9 mouse cellular contexts compared by ENCODE assay signal in genomic region chr9:67049836-67050235, GRCm38 (mm10). TPM values are rescaled to one million over a fixed set of nuclear protein-coding genes. Genes with fewer than 3 reads are reported as not detected.
A peak's percentile ranks its signal among the peaks of the same experiment; 100 is the strongest.
DNase-seq lines count a peak whose midpoint lies in the region; ATAC-seq and TF ChIP-seq lines count a peak whose summit lies in the region.
"Had no signal": no experiment of that assay in that cellular context is flagged by ENCODE, and none has a peak within 500 bp of the region (broad histone marks: within the 10 kb centered on the region; RNA-seq: fewer than 3 reads in every experiment).

No protein-coding gene starts in this region.

- no peaks in the 10 kb centered on the region for H3K4me1 ChIP-seq in heart, postnatal 0 days (ENCODE audit: control insufficient read depth, insufficient read depth)
- H3K4me1 ChIP-seq in embryonic facial prominence, embryonic 11.5 days (ENCODE audit: control insufficient read depth, insufficient read depth, low read length): peaks cover 3% of the 10 kb centered on the region; the same call in 1 of the 2 replicates
- H3K4me1 ChIP-seq in intestine, embryonic 16.5 days (ENCODE audit: control insufficient read depth, insufficient read depth, low read length): peaks cover 22% of the 10 kb centered on the region
- H3K4me1 ChIP-seq in neural tube, embryonic 13.5 days (replicated peaks): peaks cover 32% of the 10 kb centered on the region

- H3K27me3 ChIP-seq in heart, postnatal 0 days (ENCODE audit: control insufficient read depth, insufficient read depth, low read length): no peaks in the 10 kb centered on the region
- H3K27me3 ChIP-seq in embryonic facial prominence, embryonic 11.5 days (ENCODE audit: control insufficient read depth, insufficient read depth, low read length): no peaks in the 10 kb centered on the region
- H3K27me3 ChIP-seq in intestine, embryonic 16.5 days (replicated peaks; ENCODE audit: control insufficient read depth, insufficient read depth, low read length): no peaks in the 10 kb centered on the region
- H3K27me3 ChIP-seq in neural tube, embryonic 13.5 days: peaks cover 68% of the 10 kb centered on the region
- H3K27me3 ChIP-seq: Patski had no signal

- 12% methylated on average over 7 of the region's 7 CpGs for WGBS in heart, postnatal 0 days
- WGBS in embryonic facial prominence, embryonic 11.5 days: 11% methylated on average over 7 of the region's 7 CpGs
- 23% methylated on average over 7 of the region's 7 CpGs for WGBS in intestine, embryonic 16.5 days
- 12% methylated on average over 7 of the region's 7 CpGs for WGBS in neural tube, embryonic 13.5 days

- intact Hi-C loops in gastrocnemius, postnatal 14 days (cut with DNase I; ENCODE audit: low total_unique reads): loop anchor here (10.0 kb wide), 1 partner anchor 95 kb away; no protein-coding TSS in a partner anchor

- peak overlapping the region; percentile 66 for H3K9ac ChIP-seq in heart, postnatal 0 days (replicated peaks; ENCODE audit: low read depth, low read length)
- no peak overlapping the region; the same call in 1 of the 2 replicates for H3K9ac ChIP-seq in embryonic facial prominence, embryonic 11.5 days (replicated peaks; ENCODE audit: low read length)
- H3K9ac ChIP-seq in intestine, embryonic 16.5 days (ENCODE audit: low read depth, low read length): peak overlapping the region; percentile 90
- H3K9ac ChIP-seq in neural tube, embryonic 13.5 days: peak overlapping the region; percentile 74

- TF ChIP-seq EP300 in heart, postnatal 0 days (IDR thresholded peaks at IDR 0.05; ENCODE audit: low read depth): no peak

- TF ChIP-seq CTCF in heart, postnatal 0 days (IDR thresholded peaks at IDR 0.05; ENCODE audit: low read depth): no peak

- H3K27ac ChIP-seq in heart, postnatal 0 days (ENCODE audit: low read depth): peak overlapping the region; percentile 97
- H3K27ac ChIP-seq in embryonic facial prominence, embryonic 11.5 days (replicated peaks; ENCODE audit: low read depth, low read length): no peak overlapping the region
- H3K27ac ChIP-seq in intestine, embryonic 16.5 days (ENCODE audit: low read length): peak overlapping the region; percentile 95
- peak overlapping the region; percentile 23; the same call in 1 of the 2 replicates for H3K27ac ChIP-seq in neural tube, embryonic 13.5 days (replicated peaks)

- no peaks in the 10 kb centered on the region for H3K9me3 ChIP-seq in heart, postnatal 0 days (replicated peaks; ENCODE audit: control insufficient read depth, low read length)
- no peaks in the 10 kb centered on the region for H3K9me3 ChIP-seq in embryonic facial prominence, embryonic 11.5 days (replicated peaks; ENCODE audit: control insufficient read depth, low read length)
- no peaks in the 10 kb centered on the region for H3K9me3 ChIP-seq in intestine, embryonic 16.5 days (ENCODE audit: control insufficient read depth, low read length)
- no peaks in the 10 kb centered on the region for H3K9me3 ChIP-seq in neural tube, embryonic 13.5 days

- peak overlapping the region; percentile 77 for H3K4me2 ChIP-seq in heart, postnatal 0 days (ENCODE audit: low read depth, low read length)
- peak overlapping the region; percentile 92 for H3K4me2 ChIP-seq in embryonic facial prominence, embryonic 11.5 days (ENCODE audit: low read depth, low read length)
- H3K4me2 ChIP-seq in intestine, embryonic 16.5 days (ENCODE audit: low read depth, low read length): peak overlapping the region; percentile 88
- H3K4me2 ChIP-seq in neural tube, embryonic 13.5 days: peak overlapping the region; percentile 86

- H3K4me3 ChIP-seq in heart, postnatal 0 days (ENCODE audit: low read depth, low read length): peak overlapping the region; percentile 80
- H3K4me3 ChIP-seq in embryonic facial prominence, embryonic 11.5 days (ENCODE audit: low read depth, low read length): peak overlapping the region; percentile 71
- peak overlapping the region; percentile 90 for H3K4me3 ChIP-seq in intestine, embryonic 16.5 days (ENCODE audit: low read length)
- peak overlapping the region; percentile 50 for H3K4me3 ChIP-seq in neural tube, embryonic 13.5 days

- DNase-seq in heart, postnatal 0 days (ENCODE audit: low spot score): no peak
- DNase-seq in heart, adult 8-10 months (ENCODE audit: low spot score): no peak
- DNase-seq in embryonic facial prominence, embryonic 11.5 days (ENCODE audit: low spot score): no peak
- DNase-seq in T-cell, adult 2 months (ENCODE audit: low spot score): no peak
- no peak for DNase-seq in gastrocnemius, postnatal 14 days
- DNase-seq in adrenal gland, postnatal 36 days: no peak

- ATAC-seq in heart, postnatal 0 days (ENCODE audit: insufficient read depth, low read depth): no peak
- no peak for ATAC-seq in embryonic facial prominence, embryonic 11.5 days (replicated peaks; ENCODE audit: insufficient number of reproducible peaks, low FRiP score, low TSS enrichment, low read depth)
- peak; percentile 32 for ATAC-seq in intestine, embryonic 16.5 days
- ATAC-seq in neural tube, embryonic 13.5 days (ENCODE audit: low read depth): no peak

- peaks cover 11% of the 10 kb centered on the region; the same call in 1 of the 2 replicates for H3K36me3 ChIP-seq in heart, postnatal 0 days (replicated peaks; ENCODE audit: control insufficient read depth, insufficient read depth, low read length)
- no peaks in the 10 kb centered on the region for H3K36me3 ChIP-seq in embryonic facial prominence, embryonic 11.5 days (replicated peaks; ENCODE audit: control insufficient read depth, insufficient read depth, low read depth, low read length)
- no peaks in the 10 kb centered on the region for H3K36me3 ChIP-seq in intestine, embryonic 16.5 days (ENCODE audit: control insufficient read depth, insufficient read depth, low read length)
- no peaks in the 10 kb centered on the region for H3K36me3 ChIP-seq in neural tube, embryonic 13.5 days

RNA-seq across cellular contexts. Expression of gene Tpm1, which starts 0.6 kb away (rescaled TPM):
- total RNA-seq in heart, postnatal 0 days (2014; rRNA removed; ENCODE audit: low replicate concordance): 3,473 and 3,533 TPM in 2 replicates
- 10,043 and 10,309 TPM in 2 replicates for polyA plus RNA-seq in heart, postnatal 0 days (2015; fragmentation: Nextera tagmentation; extraction: Ambion mirVana)
- total RNA-seq in heart, adult 8-10 months (2022): over 10,000 TPM in 3 of 4 experiments, 1,000 to 10,000 TPM in 1; 9,382 to 12,072 (median 10,190) TPM
- polyA plus RNA-seq in embryonic facial prominence, embryonic 11.5 days (2014; fragmentation: Nextera tagmentation; extraction: Ambion mirVana): 563 and 596 TPM in 2 replicates
- 1,080 and 1,114 TPM in 2 replicates for polyA plus RNA-seq in intestine, embryonic 16.5 days (2015; fragmentation: Nextera tagmentation; extraction: Ambion mirVana)
- polyA plus RNA-seq in neural tube, embryonic 13.5 days (2015; fragmentation: Nextera tagmentation; extraction: Ambion mirVana): 209 and 261 TPM in 2 replicates
- total RNA-seq in gastrocnemius, postnatal 14 days (2021): over 10,000 TPM; 23,393 to 24,139 TPM
- total RNA-seq in adrenal gland, postnatal 36 days (2021): 100 to 1,000 TPM; 145 to 272 TPM

Comparison
In these comparisons a context has a peak if more than half of its experiments do, and no peak if none do; other contexts are left out.
1. RNA of gene Tpm1, which starts 0.6 kb away (total RNA-seq): 23,393 to 24,139 TPM in gastrocnemius, postnatal 14 days, 9,382 to 12,072 TPM in heart, adult 8-10 months and 3,473 to 3,533 TPM in heart, postnatal 0 days; 145 to 272 TPM in adrenal gland, postnatal 36 days; every median in the first group is over 10 times any median in the second.
2. Peak in every context shown above with its lines, with median percentiles within 50 percentile points of each other: H3K4me2 ChIP-seq and H3K4me3 ChIP-seq.